Mouse (Mus musculus) forebrain, embryonic 16.5 days (tissue): ENCODE measurements around the gene Grwd1. TPM values are rescaled to one million over a fixed set of nuclear protein-coding genes. Genes with fewer than 3 reads are reported as not detected.

Experiments
- ATAC-seq: fragments of 200-750 bp; cut with Nextera tagmentation; 2 replicates; pipeline ENCODE4 v1.8.0; 2017; ENCODE audit warnings: mild to moderate bottlenecking, moderate library complexity
- H3K27ac ChIP-seq: fragments of 300-500 bp; sonication (generic); 2 replicates; pipeline ENCODE4 v1.5.1; 2014; ENCODE audit warnings: low read length, control low read depth
- H3K27me3 ChIP-seq: fragments of 300-500 bp; sonication (generic); replicated peaks from 2 replicates; pipeline ENCODE4 v1.6.1; 2014; ENCODE audit warnings: low read length; ENCODE audit not compliant: control insufficient read depth, insufficient read depth
- H3K36me3 ChIP-seq: fragments of 300-500 bp; sonication (generic); 2 replicates; pipeline ENCODE4 v1.6.1; 2014; ENCODE audit not compliant: control insufficient read depth, insufficient read depth
- H3K4me1 ChIP-seq: fragments of 300-500 bp; sonication (generic); replicated peaks from 2 replicates; pipeline ENCODE4 v1.6.1; 2014; ENCODE audit warnings: low read length; ENCODE audit not compliant: control insufficient read depth, insufficient read depth
- H3K4me2 ChIP-seq: fragments of 300-500 bp; sonication (generic); 2 replicates; pipeline ENCODE4 v1.6.1; 2014; ENCODE audit warnings: mild to moderate bottlenecking, low read length, control low read depth
- H3K4me3 ChIP-seq: fragments of 300-500 bp; sonication (generic); replicated peaks from 2 replicates; pipeline ENCODE4 v1.5.1; 2014; ENCODE audit warnings: mild to moderate bottlenecking, low read length, control low read depth
- H3K9ac ChIP-seq: fragments of 300-500 bp; sonication (generic); replicated peaks from 2 replicates; pipeline ENCODE4 v1.6.1; 2014; ENCODE audit warnings: low read depth, low read length, control low read depth
- H3K9me3 ChIP-seq: fragments of 300-500 bp; sonication (generic); 2 replicates; pipeline ENCODE4 v1.6.1; 2016; ENCODE audit warnings: low read length; ENCODE audit not compliant: control insufficient read depth
- WGBS: fragments of 180-500 bp; shearing (Covaris S2); extraction: QIAGEN DNeasy Blood & Tissue Kit; methylation state at CpG from one replicate; pipeline ENCODE4 v1.1.7; 2014; 5-methylcytosine and 5-hydroxymethylcytosine counted together
- polyA plus RNA-seq: library from polyadenylated mRNA; unstranded; fragments of >200 nt; fragmentation: Nextera tagmentation; extraction: Ambion mirVana; gene quantifications from 2 replicates; pipeline ENCODE4 v1.2.1, GENCODE M21; 2015

Gene Grwd1
- polyA plus RNA-seq, 1 experiment from 2014 or later, result 45.3 TPM

- Histone ChIP-seq H3K4me2 (peak overlapping the region; percentile 93), H3K9ac (peak overlapping the region; percentile 92), H3K4me1 (peaks cover 21% of the 10 kb centered on the region), H3K4me3 (peak overlapping the region; percentile 95), H3K9me3 (peaks cover 3% of the 10 kb centered on the region; the same call in 1 of the 2 replicates), H3K27ac (peak overlapping the region; percentile 90), H3K27me3 (no peaks in the 10 kb centered on the region), H3K36me3 (peaks cover 26% of the 10 kb centered on the region)
- ATAC-seq, result peak; percentile 31
- WGBS, result under 1% methylated on average over 36 of the region's 42 CpGs
Observed at GRCm38 (mm10) chr7:45785388-45786135, 45.2 kb downstream of the Grwd1 start.

- H3K36me3 ChIP-seq, result peaks cover 20% of the 10 kb centered on the region
- peaks cover under 1% of the 10 kb centered on the region; the same call in 1 of the 2 replicates for H3K9me3 ChIP-seq
- H3K9ac ChIP-seq, result peak within 1 kb of the TSS; percentile 92
- peak within 1 kb of the TSS; percentile 95 for H3K4me3 ChIP-seq
- ATAC-seq, result peak; percentile 63
- WGBS, result 15% methylated on average over 20 of the region's 20 CpGs
- H3K27me3 ChIP-seq, result no peaks in the 10 kb centered on the region
- peak within 1 kb of the TSS; percentile 93 for H3K4me2 ChIP-seq
- peaks cover 21% of the 10 kb centered on the region for H3K4me1 ChIP-seq
- H3K27ac ChIP-seq, result peak within 1 kb of the TSS; percentile 98
Observed at GRCm38 (mm10) chr7:45784524-45785372, 46.0 kb downstream of the Grwd1 start, which contains the start of gene Sult2b1. Gene Sult2b1 (minus strand): TSS chr7:45784669.

- under 1% methylated on average over 38 of the region's 38 CpGs for WGBS
- no peaks in the 10 kb centered on the region for H3K27me3 ChIP-seq
Observed at GRCm38 (mm10) chr7:45783511-45784091, 47.1 kb downstream of the Grwd1 start, which contains the start of gene Lmtk3. Gene Lmtk3 (plus strand): TSS chr7:45783738.

GRCm38 (mm10) chr7:45782271-45782670 is 48.5 kb downstream of the Grwd1 start:
- H3K9ac ChIP-seq, result no peak overlapping the region
- no peaks in the 10 kb centered on the region; the same call in 1 of the 2 replicates for H3K36me3 ChIP-seq
- no peak overlapping the region for H3K4me3 ChIP-seq
- H3K4me2 ChIP-seq, result no peak overlapping the region
- no peak overlapping the region for H3K27ac ChIP-seq
- no peaks in the 10 kb centered on the region for H3K9me3 ChIP-seq
- 73% methylated on average over 4 of the region's 4 CpGs for WGBS
- no peaks in the 10 kb centered on the region for H3K27me3 ChIP-seq
- H3K4me1 ChIP-seq, result peaks cover 24% of the 10 kb centered on the region
- no peak for ATAC-seq

More at GRCm38 (mm10) chr7:45783511-45784091, 47.1 kb downstream of the Grwd1 start, which contains the start of gene Lmtk3:
- peak; percentile 54 for ATAC-seq
- H3K9me3 ChIP-seq, result no peaks in the 10 kb centered on the region
- peak within 1 kb of the TSS; percentile 58 for H3K4me2 ChIP-seq
- peak within 1 kb of the TSS; percentile 98 for H3K27ac ChIP-seq
- H3K4me1 ChIP-seq, result peaks cover 29% of the 10 kb centered on the region
- H3K9ac ChIP-seq, result peak within 1 kb of the TSS; percentile 62
- H3K36me3 ChIP-seq, result peaks cover 9% of the 10 kb centered on the region
- peak within 1 kb of the TSS; percentile 95 for H3K4me3 ChIP-seq

- peak overlapping the region; percentile 2; the same call in 1 of the 2 replicates for H3K9ac ChIP-seq
- no peaks in the 10 kb centered on the region for H3K36me3 ChIP-seq
- H3K4me2 ChIP-seq, result peak overlapping the region; percentile 41
- H3K4me1 ChIP-seq, result peaks cover 11% of the 10 kb centered on the region
- H3K27me3 ChIP-seq, result no peaks in the 10 kb centered on the region
- 18% methylated on average over 22 of the region's 22 CpGs for WGBS
- H3K9me3 ChIP-seq, result no peaks in the 10 kb centered on the region
- no peak overlapping the region for H3K4me3 ChIP-seq
- ATAC-seq, result no peak
- no peak overlapping the region for H3K27ac ChIP-seq
Observed at GRCm38 (mm10) chr7:45779081-45779641, 51.6 kb downstream of the Grwd1 start.

- Histone ChIP-seq H3K4me2 (no peak overlapping the region), H3K27me3 (no peaks in the 10 kb centered on the region), H3K4me1 (peaks cover 8% of the 10 kb centered on the region), H3K9ac (no peak overlapping the region), H3K9me3 (no peaks in the 10 kb centered on the region), H3K4me3 (no peak overlapping the region), H3K27ac (no peak overlapping the region), H3K36me3 (no peaks in the 10 kb centered on the region)
- no peak for ATAC-seq
- WGBS, result 88% methylated on average over 7 of the region's 7 CpGs
Observed at GRCm38 (mm10) chr7:45775237-45775636, 55.5 kb downstream of the Grwd1 start.

Other genes with a start within 250 kb of the Grwd1 start
- gene Fgf21, start 215.5 kb downstream of the Grwd1 start, polyA plus RNA-seq, result not detected in 2 replicates
- gene Fut1, start 213.7 kb downstream of the Grwd1 start, polyA plus RNA-seq, result not detected in 2 replicates
- not detected in 2 replicates for gene Izumo1, start 209.1 kb downstream of the Grwd1 start, polyA plus RNA-seq
- 13.5 and 15.1 TPM in 2 replicates for gene Rasip1, start 203.5 kb downstream of the Grwd1 start, polyA plus RNA-seq
- 2.8 and 4.2 TPM in 2 replicates for gene Mamstr, start 191.0 kb downstream of the Grwd1 start, polyA plus RNA-seq
- 0.10 and 0.21 TPM in 2 replicates for gene Fut2, start 164.6 kb downstream of the Grwd1 start, polyA plus RNA-seq
- gene Ntn5, start 146.9 kb downstream of the Grwd1 start, polyA plus RNA-seq, result 0.80 and 0.84 TPM in 2 replicates
- gene Sec1, start 136.5 kb downstream of the Grwd1 start, polyA plus RNA-seq, result 0.10 and 0.25 TPM in 2 replicates
- 40.1 and 64.4 TPM in 2 replicates for gene Car11, start 131.1 kb downstream of the Grwd1 start, polyA plus RNA-seq
- 4.1 and 4.3 TPM in 2 replicates for gene Dbp, start 125.9 kb downstream of the Grwd1 start, polyA plus RNA-seq
- gene Rpl18, start 115.5 kb downstream of the Grwd1 start, polyA plus RNA-seq, result 567 and 579 TPM in 2 replicates
- gene Sphk2, start 112.9 kb downstream of the Grwd1 start, polyA plus RNA-seq, result 29.9 and 31.1 TPM in 2 replicates
- 0.60 and 1.1 TPM in 2 replicates for gene Fam83e, start 109.7 kb downstream of the Grwd1 start, polyA plus RNA-seq
- gene Spaca4, start 105.1 kb downstream of the Grwd1 start, polyA plus RNA-seq, result not detected in 2 replicates
- 18.9 and 26.4 TPM in 2 replicates for gene Lmtk3, start 47.2 kb downstream of the Grwd1 start, polyA plus RNA-seq
- 5.5 and 7.1 TPM in 2 replicates for gene Sult2b1, start 46.3 kb downstream of the Grwd1 start, polyA plus RNA-seq
- gene Cyth2, start 16.4 kb downstream of the Grwd1 start, polyA plus RNA-seq, result 327 and 379 TPM in 2 replicates
- gene Kcnj14, start 6.2 kb downstream of the Grwd1 start, polyA plus RNA-seq, result 0.85 and 1.1 TPM in 2 replicates
- gene Kdelr1, start 41.8 kb upstream of the Grwd1 start, polyA plus RNA-seq, result 41.8 TPM in 2 replicates
- gene Grin2d, start 47.4 kb upstream of the Grwd1 start, polyA plus RNA-seq, result 0.56 and 1.5 TPM in 2 replicates
- 0.63 TPM in 1 of 2 replicates, not detected in the other for gene Syngr4, start 65.8 kb upstream of the Grwd1 start, polyA plus RNA-seq
- 5.7 and 6.0 TPM in 2 replicates for gene Tmem143, start 66.0 kb upstream of the Grwd1 start, polyA plus RNA-seq
- 19.2 and 21.6 TPM in 2 replicates for gene Emp3, start 90.5 kb upstream of the Grwd1 start, polyA plus RNA-seq
- gene Ccdc114, start 93.1 kb upstream of the Grwd1 start, polyA plus RNA-seq, result 3.1 and 4.6 TPM in 2 replicates
- gene Abcc6, start 199.4 kb upstream of the Grwd1 start, polyA plus RNA-seq, result 0.47 and 0.86 TPM in 2 replicates
- gene Nomo1, start 202.8 kb upstream of the Grwd1 start, polyA plus RNA-seq, result 46.0 and 47.1 TPM in 2 replicates